Mouse (Mus musculus) lung, postnatal 0 days (tissue): Measurements from ENCODE around the gene Hist1h2af. TPM values are rescaled to one million over a fixed set of nuclear protein-coding genes. Genes with fewer than 3 reads are reported as not detected.
"Not testable (repeated sequence)": the region's sequence is repeated elsewhere in the genome, so short reads cannot be mapped to it uniquely, and the experiment has no call there.

Source experiments
- ATAC-seq: fragments of 200-750 bp; cut with Nextera tagmentation; 2 replicates; pipeline ENCODE4 v1.8.0; 2017; ENCODE audit warnings: moderate library complexity
- DNase-seq: peaks from one replicate; pipeline ENCODE4 v3.0.0-alpha.2; 2016; ENCODE audit warnings: low spot score
- H3K27ac ChIP-seq: fragments of 300-500 bp; sonication (generic); 2 replicates; pipeline ENCODE4 v1.5.1; 2014; ENCODE audit warnings: antibody characterized with exemption, mild to moderate bottlenecking, low read length, mixed read lengths
- H3K27me3 ChIP-seq: fragments of 300-500 bp; sonication (generic); replicated peaks from 2 replicates; pipeline ENCODE4 v1.6.1; 2014; ENCODE audit warnings: low read length, mixed read lengths; ENCODE audit not compliant: insufficient read depth
- H3K36me3 ChIP-seq: fragments of 300-500 bp; sonication (generic); 2 replicates; pipeline ENCODE4 v1.6.1; 2014; ENCODE audit warnings: low read length, mixed read lengths; ENCODE audit not compliant: insufficient read depth
- H3K4me1 ChIP-seq: fragments of 300-500 bp; sonication (generic); 2 replicates; pipeline ENCODE4 v1.6.1; 2014; ENCODE audit warnings: antibody characterized with exemption, low read depth, low read length, mixed read lengths; ENCODE audit not compliant: insufficient read depth
- H3K4me2 ChIP-seq: fragments of 300-500 bp; sonication (generic); replicated peaks from 2 replicates; pipeline ENCODE4 v1.6.1; 2014; ENCODE audit warnings: low read depth, mild to moderate bottlenecking, low read length, moderate library complexity, mixed read lengths
- H3K4me3 ChIP-seq: fragments of 300-500 bp; sonication (generic); 2 replicates; pipeline ENCODE4 v1.5.1; 2014; ENCODE audit warnings: low read depth, low read length
- H3K9ac ChIP-seq: fragments of 300-500 bp; sonication (generic); replicated peaks from 2 replicates; pipeline ENCODE4 v1.6.1; 2014; ENCODE audit warnings: low read depth, mild to moderate bottlenecking
- H3K9me3 ChIP-seq: fragments of 300-500 bp; sonication (generic); 2 replicates; pipeline ENCODE4 v1.6.1; 2016; ENCODE audit warnings: low read length, mixed read lengths
- CTCF ChIP-seq: IDR thresholded peaks from 2 replicates; pipeline ENCODE4 v1.5.1; 2016; ENCODE audit warnings: antibody characterized with exemption, mild to moderate bottlenecking
- EP300 ChIP-seq: IDR thresholded peaks from 2 replicates; pipeline ENCODE4 v1.6.1; 2016; ENCODE audit warnings: antibody characterized with exemption, mild to moderate bottlenecking, control low read depth
- WGBS: fragments of 180-500 bp; shearing (Covaris S2); extraction: QIAGEN DNeasy Blood & Tissue Kit; methylation state at CpG from one replicate; pipeline ENCODE4 v1.1.7; 2014; 5-methylcytosine and 5-hydroxymethylcytosine counted together
- polyA plus RNA-seq: library from polyadenylated mRNA; unstranded; fragments of >200 nt; fragmentation: Nextera tagmentation; extraction: Ambion mirVana; gene quantifications from 2 replicates; pipeline ENCODE4 v1.2.1, GENCODE M21; 2015

Hist1h2af gene
- polyA plus RNA-seq, 1 experiment from 2014 or later = 1.3 TPM

DNA sequence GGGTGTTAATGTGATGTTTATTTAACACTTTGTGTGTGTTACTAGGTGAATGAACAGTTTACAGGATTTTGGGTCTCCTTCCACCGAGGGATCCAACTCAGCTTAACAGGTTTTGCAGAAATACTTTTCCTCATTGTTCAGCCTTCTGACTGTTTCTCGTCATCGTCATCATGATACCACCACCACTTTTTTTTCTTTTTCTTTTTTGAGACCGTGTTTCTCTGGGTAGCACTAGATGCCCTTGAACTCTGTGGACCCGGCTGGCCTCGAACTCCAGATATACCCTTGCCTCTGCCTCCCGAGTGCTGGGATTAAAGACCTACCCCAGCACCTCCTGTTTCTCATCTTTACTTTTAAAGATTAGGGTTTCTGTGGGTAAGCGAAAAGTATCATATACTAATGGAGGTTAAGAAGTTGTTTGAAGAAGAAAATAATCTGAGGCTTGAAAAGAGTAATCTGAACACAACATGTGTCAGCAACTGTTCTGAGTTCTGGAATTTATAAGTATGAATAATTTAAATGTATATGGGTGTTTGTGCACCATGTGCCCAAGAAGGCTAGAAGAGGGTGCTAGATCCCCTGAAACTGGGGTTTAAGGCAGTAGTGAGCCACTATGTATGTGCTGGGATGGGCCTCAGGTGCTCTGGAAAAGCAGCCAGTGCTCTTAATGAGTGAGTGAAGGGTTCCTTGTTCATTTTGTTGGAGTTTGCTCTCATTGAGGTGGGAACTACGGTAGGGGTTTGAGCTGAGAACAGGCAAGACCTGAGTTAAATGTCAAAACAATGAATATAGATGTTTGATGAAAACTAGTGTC, 1.2 kb upstream of the Hist1h2af start:
- WGBS = 11% methylated on average over 9 of the region's 9 CpGs
- TF ChIP-seq EP300 (no peak), CTCF (no peak)
- DNase-seq = no peak
- Histone ChIP-seq H3K9ac (no peak overlapping the region), H3K27me3 (no peaks in the 10 kb centered on the region), H3K27ac (peak overlapping the region; percentile 97), H3K4me1 (peaks cover 21% of the 10 kb centered on the region; the same call in 1 of the 2 replicates), H3K36me3 (no peaks in the 10 kb centered on the region), H3K9me3 (no peaks in the 10 kb centered on the region), H3K4me2 (peak overlapping the region; percentile 64), H3K4me3 (peak overlapping the region; percentile 55; the same call in 1 of the 2 replicates)
- no peak for ATAC-seq

DNA sequence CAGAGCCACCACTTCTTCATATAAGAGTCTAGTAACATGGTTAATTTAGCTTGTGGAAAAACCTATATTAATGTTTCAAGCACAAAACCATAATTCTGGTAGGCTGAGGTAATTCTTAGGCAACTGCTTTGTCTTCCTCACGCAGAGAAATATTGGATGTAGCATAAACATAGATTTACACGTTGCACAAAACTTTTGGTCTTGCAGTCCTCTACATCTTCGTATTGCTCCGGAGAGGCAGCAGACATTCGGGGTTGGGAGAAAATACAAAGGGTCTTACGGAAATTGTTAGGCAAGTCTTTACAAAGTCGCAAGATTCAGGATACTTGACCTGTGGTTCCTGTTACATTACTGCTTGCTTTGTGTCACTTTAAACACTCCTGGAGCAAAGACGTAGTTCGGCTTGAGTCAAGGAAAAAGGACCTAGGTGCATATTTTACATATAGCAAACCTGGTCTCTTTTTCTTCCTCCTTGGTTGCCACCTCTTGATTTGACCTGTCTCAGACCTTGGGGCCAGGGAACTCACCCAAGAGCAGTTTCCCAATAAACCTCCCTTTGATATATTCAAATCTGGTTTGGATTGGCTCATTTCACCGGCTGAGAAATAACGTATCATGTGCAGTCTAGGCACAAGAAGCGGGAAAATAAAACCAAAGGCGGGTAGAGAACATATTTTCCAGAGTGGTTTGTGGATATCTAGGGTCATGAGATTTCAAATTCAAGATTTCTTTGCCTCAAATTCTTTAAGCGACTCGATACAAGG, 844 bp downstream of the Hist1h2af start:
- no peak for ATAC-seq

DNA sequence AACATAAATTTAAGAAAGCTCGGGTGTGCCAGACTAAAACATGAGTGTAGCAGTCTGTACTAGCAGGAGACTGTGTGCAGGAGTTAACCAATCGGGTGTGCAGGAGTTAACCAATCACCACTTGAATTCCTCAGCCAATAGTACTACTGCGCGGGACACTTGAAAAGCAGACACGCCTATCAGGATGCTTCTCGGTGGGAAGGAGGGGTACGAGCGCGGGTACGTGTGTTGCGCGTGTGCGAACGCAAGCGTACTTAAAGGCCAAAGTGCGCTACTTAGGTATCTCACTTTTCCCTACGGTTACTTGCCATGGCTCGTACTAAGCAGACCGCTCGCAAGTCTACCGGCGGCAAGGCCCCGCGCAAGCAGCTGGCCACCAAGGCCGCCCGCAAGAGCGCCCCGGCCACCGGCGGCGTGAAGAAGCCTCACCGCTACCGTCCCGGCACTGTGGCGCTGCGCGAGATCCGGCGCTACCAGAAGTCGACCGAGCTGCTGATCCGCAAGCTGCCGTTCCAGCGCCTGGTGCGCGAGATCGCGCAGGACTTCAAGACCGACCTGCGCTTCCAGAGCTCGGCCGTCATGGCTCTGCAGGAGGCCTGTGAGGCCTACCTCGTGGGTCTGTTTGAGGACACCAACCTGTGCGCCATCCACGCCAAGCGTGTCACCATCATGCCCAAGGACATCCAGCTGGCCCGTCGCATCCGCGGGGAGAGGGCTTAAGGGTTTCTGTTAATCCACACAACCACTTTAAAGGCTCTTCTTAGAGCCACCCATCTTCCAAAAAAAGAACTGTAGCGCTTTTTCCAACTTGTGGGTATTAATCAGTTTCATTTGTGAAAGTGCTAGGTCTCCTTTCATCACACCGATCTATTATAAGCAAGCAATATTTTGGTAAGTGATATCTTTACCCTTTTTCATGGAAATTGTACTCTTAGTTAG, 1.7 kb downstream of the Hist1h2af start, which contains the start of gene Hist1h3g:
Gene Hist1h3g, plus strand, starts transcription at position 286 of the 939 bp plus-strand sequence.
- ATAC-seq (peak; percentile 73), DNase-seq (peak; percentile 97)
- H3K4me1 ChIP-seq = peaks cover 21% of the 10 kb centered on the region; the same call in 1 of the 2 replicates
- H3K27me3 ChIP-seq, H3K9me3 ChIP-seq, H3K36me3 ChIP-seq, H3K9ac ChIP-seq: not testable (repeated sequence)
- WGBS = under 1% methylated on average over 45 of the region's 62 CpGs
- H3K4me2 ChIP-seq = peak within 1 kb of the TSS; percentile 76
- peak within 1 kb of the TSS; percentile 3; the same call in 1 of the 2 replicates for H3K27ac ChIP-seq
- H3K4me3 ChIP-seq = peak within 1 kb of the TSS; percentile 41

More for the DNA sequence above, 844 bp downstream of the Hist1h2af start:
- H3K27me3 ChIP-seq = no peaks in the 10 kb centered on the region
- no peaks in the 10 kb centered on the region for H3K9me3 ChIP-seq
- H3K36me3 ChIP-seq = no peaks in the 10 kb centered on the region
- no peak overlapping the region for H3K9ac ChIP-seq
- peak overlapping the region; percentile 41 for H3K4me3 ChIP-seq
- DNase-seq = peak; percentile 63
- TF ChIP-seq CTCF (no peak), EP300 (no peak)
- under 1% methylated on average over 15 of the region's 15 CpGs for WGBS
- peak overlapping the region; percentile 76 for H3K4me2 ChIP-seq
- peaks cover 21% of the 10 kb centered on the region; the same call in 1 of the 2 replicates for H3K4me1 ChIP-seq
- H3K27ac ChIP-seq = peak overlapping the region; percentile 3; the same call in 1 of the 2 replicates

DNA sequence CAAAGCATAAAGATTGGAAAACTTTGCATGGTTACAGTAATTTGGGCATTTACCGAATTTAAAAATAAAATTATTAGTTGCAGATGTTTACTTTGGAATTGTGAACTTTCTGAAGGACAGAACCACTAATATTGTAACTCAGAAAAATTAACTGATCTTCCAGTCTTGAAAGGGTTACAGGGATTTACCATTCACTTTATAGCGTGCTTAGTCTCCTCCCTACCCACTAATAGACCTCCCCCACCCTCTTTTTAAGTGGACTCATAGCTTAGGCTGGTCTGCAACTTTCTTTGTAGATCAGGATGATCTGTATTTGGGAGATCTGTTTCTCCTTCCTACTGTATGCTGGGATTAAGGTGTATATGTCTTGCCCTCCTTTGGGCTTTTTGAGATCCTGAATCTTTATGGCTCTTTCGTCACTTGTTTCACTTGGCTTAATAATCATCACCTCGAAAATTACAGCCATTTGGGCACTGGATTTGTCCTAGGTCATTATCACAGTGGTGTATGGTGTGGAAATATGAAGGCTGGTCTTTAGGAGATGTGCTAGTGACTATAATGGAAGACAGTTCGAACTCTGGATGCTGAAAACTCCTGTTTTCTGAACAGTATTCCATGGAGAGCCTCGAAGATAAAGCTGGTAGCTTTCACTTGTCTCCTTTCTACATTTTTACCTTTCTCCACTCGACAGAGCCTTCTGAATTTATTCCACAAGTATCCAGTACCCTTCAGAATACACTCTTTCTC, 2.5 kb downstream of the Hist1h2af start:
- no peaks in the 10 kb centered on the region for H3K27me3 ChIP-seq
- DNase-seq = no peak

DNA sequence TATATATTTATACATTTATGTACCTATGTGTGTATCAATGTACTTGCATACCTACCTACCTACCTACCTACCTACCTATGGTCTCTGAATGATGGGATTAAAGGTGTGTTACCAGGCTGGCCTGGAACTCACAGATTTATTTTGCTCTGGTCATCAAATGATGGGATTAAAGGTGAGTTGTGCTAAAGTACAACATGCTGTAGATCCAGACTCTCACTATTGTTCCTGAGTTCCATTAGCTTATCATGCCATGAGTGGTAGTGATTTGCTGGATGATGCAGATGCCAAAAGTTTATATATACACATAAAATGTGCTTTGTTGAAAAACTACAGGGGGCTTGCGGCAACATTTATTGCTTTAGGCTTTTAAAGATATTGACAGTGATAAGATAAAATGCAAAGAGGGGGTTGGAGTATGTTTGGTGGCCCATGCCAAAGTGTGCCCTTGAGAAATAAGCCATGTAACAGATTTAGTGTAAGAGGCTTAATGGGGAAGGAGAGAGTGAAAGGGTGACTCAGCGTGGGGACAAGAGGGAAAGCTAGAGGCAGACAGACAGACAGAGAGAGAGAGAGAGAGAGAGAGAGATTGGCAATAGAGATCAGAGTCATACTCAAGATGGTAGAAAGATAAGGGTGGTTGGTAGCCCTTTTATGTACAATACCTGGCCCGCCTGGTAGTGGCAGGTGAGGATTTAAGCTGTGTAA, 3.5 kb downstream of the Hist1h2af start:
- WGBS = 53% methylated on average over 3 of the region's 3 CpGs
- Histone ChIP-seq H3K9ac (no peak overlapping the region), H3K36me3 (no peaks in the 10 kb centered on the region), H3K9me3 (no peaks in the 10 kb centered on the region), H3K4me3 (no peak overlapping the region), H3K27ac (no peak overlapping the region), H3K4me1 (peaks cover 18% of the 10 kb centered on the region; the same call in 1 of the 2 replicates), H3K4me2 (no peak overlapping the region), H3K27me3 (no peaks in the 10 kb centered on the region)
- TF ChIP-seq CTCF (no peak), EP300 (no peak)
- ATAC-seq (no peak), DNase-seq (no peak)

More for the DNA sequence above, 2.5 kb downstream of the Hist1h2af start:
- Histone ChIP-seq H3K4me1 (peaks cover 21% of the 10 kb centered on the region; the same call in 1 of the 2 replicates), H3K9me3 (no peaks in the 10 kb centered on the region), H3K27ac (no peak overlapping the region), H3K4me3 (no peak overlapping the region), H3K9ac (no peak overlapping the region; the same call in 1 of the 2 replicates), H3K36me3 (no peaks in the 10 kb centered on the region), H3K4me2 (no peak overlapping the region; the same call in 1 of the 2 replicates)
- no peak for ATAC-seq
- TF ChIP-seq EP300 (no peak), CTCF (no peak)
- 8% methylated on average over 7 of the region's 7 CpGs for WGBS
